Mouse (Mus musculus): ENCODE measurements around the gene Glyctk. TPM values are rescaled to one million over a fixed set of nuclear protein-coding genes. Genes with fewer than 3 reads are reported as not detected.

Gene Glyctk
- total RNA-seq (2021), result 1 to 10 TPM; 1.3 to 1.6 TPM
- long read RNA-seq, experiment 1, result 0 reads
- long read RNA-seq, experiment 2, partial matches to known transcripts, result 0 of 2 reads
- long read RNA-seq, experiment 2, other reads (novel, unspliced or antisense), result 2 of 2 reads

DNA sequence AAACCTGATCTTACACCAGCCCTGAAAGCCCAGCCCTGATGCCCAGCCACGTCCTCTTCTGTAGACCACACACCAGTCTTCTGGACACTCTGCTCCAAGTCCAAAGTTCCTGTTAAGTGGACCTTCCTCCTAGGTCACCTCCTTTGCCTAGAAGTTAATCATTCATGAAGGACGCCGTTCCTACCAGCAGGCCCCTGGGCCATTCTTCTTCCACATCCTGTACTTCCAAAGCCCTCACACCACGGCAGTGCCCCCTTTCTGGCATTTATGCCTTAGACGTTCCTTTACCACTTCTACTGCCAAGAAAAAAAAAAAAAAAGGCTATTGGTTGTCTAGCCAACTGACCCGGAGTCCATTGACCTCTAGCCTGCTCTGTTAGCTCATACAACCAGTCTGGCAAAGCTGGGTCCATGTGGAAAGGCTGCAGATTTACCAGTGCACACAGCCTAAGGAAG lies at the start of gene Glyctk:
Gene Glyctk, minus strand, starts transcription at position 102 of the 455 bp plus-strand sequence.
- intact Hi-C loops (cut with DNase I; ENCODE audit: low total_unique reads), result loop anchor here (10.0 kb wide), 1 partner anchor 117 kb away; no protein-coding TSS in a partner anchor
- no peak for DNase-seq

DNA sequence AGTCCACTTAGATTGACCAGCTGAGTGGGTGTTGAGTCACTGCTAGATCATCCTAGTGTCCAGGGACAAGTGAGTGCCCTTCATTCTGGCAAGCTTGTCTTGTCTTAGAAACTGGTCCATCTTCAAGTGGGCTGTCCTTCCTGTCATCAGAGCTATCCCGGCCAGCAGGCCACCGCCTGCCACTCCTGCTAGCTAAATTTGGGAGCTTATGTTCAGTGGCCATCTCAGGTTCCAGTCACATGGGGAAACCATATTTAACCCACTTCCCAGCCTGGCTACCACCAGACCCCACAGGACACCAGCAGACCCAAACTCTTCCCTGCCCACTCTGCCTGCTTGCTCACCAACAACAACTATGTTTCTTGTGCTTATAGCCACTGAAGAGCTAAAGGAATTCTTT lies 48.6 kb upstream of the Glyctk start:
- intact Hi-C loops (cut with DNase I; ENCODE audit: low total_unique reads), result no loop called here
- DNase-seq, result peak; percentile 58

DNA sequence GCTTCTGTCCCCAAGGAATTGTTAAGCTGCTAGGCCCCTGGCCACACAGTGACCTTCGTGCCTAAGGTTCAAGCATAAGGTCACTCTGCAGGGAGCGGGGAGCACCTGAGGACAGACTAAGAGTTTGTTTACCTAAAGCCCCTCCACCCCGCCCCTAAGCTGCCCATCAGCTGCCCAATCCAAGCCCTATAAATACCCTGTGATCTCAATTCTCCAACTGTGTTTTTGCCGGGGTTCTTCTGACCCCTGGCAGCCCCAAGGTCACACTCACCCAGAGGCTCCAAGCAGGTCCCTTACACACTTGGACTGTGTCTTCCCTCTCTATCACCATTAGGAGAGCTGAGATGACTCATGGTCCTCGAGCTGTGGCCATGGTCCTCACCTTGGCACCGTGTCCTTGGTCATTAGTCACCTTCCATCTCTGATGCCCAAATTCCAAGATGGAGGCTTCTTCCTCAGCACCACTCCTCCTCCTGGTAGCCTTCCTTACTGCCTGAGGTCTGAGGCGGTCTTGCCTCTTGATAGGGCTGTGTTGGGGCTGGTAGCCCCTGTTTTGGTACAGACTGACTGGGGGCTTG lies 47.9 kb upstream of the Glyctk start:
- no peak for DNase-seq
- intact Hi-C loops (cut with DNase I; ENCODE audit: low total_unique reads), result no loop called here

DNA sequence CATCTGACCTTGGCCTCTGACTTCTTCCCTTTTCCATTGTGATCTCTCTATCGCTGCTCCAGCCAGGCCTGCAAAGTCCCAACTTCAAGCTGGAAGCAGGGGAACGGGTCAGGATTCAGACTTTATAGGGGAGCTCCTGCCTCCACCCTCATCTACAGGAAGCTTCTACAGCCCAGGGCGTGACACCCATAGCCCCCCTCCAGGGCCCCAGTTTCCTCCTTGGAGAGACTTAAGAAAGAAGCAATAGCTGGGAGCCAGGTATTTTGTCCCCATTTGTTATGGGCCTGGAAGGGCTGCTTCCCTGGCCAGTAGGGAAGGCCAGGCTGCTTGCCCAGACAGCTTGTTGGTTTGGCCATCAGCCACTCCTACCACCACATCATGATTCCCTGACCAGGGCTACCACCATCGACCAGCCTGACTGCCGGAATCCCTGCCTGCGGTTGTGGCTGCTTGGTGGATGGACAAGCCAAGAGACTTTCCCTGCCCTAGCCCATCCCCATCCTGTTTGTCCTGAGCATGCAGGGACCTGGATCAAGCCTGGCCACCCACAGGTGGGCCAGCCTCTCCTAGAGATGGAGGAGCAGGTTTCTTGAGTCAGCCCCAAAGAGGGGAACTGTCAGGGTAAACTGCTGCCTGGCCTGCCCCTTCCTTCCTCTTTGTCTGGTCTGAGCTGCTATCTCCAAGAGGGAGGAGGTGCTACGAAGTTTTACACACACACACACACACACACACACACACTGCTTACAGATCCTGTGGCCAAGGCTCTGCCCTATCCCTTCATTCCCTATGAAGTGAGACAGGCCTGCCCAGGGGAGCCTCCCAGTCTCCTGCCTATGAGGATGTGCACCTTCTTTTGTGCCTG lies 46.3 kb upstream of the Glyctk start:
- intact Hi-C loops (cut with DNase I; ENCODE audit: low total_unique reads), result no loop called here
- DNase-seq, result peak; percentile 53

DNA sequence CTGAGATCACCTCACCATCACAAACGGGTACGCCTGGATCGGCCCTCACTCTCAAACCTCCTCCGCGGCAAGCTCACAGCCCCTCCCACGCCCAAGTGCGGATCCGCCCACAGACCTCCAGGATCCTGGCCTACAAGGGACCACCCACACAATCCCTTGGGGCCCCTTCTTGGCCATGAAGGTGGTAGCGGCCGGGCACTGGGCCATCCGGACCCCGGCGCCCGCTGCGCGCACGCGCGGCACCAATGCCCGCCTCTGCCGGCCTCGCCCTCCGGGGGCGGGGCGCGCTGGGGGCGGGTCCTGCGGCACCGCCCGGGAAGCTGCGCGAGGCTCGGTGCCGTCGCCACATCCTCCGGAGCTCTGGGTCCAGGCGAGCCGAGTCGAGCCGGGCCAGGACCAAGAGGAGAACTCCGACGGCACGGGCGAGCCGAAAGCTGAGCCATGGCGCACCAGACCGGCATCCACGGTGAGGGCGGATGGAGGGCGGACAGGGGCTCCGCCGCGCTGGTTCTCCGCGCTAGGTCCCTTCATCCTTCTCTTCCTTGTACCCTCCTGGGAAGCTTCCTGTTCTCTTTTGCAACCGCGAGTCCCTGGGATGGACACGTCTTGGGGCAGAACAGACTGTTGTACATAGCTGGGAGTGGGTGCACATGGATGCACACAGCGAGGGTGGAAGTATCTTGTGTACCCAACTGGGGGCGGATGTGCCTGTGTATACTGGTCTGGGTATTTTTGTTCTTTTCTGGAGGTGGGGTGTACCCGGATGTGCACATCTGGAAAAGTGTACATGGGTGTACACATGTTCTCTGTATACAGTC lies 45.1 kb upstream of the Glyctk start, which contains the start of gene Twf2:
Gene Twf2, plus strand, starts transcription at position 290 of the 818 bp plus-strand sequence.
- intact Hi-C loops (cut with DNase I; ENCODE audit: low total_unique reads), result no loop called here
- peak; percentile 90 for DNase-seq

DNA sequence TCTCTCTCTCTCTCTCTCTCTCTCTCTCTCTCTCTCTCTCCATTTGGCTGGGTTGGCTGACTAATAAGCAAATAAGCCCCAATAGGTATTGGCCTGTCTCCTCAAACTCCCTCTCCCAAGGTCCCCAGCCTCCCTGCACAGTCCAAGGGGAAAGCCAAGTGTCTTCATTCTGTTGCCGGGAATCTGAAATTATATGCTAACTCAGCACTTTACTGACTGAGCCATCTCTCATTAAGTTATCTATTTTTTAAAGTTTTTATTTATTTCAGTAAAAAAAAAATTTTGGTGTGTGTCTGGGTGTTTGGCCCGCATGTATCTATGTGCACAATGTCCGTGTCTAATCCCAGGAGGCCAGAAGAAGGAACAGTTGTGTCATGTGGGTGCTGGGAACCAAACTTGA lies 44.0 kb upstream of the Glyctk start:
- intact Hi-C loops (cut with DNase I; ENCODE audit: low total_unique reads), result no loop called here
- no peak for DNase-seq

DNA sequence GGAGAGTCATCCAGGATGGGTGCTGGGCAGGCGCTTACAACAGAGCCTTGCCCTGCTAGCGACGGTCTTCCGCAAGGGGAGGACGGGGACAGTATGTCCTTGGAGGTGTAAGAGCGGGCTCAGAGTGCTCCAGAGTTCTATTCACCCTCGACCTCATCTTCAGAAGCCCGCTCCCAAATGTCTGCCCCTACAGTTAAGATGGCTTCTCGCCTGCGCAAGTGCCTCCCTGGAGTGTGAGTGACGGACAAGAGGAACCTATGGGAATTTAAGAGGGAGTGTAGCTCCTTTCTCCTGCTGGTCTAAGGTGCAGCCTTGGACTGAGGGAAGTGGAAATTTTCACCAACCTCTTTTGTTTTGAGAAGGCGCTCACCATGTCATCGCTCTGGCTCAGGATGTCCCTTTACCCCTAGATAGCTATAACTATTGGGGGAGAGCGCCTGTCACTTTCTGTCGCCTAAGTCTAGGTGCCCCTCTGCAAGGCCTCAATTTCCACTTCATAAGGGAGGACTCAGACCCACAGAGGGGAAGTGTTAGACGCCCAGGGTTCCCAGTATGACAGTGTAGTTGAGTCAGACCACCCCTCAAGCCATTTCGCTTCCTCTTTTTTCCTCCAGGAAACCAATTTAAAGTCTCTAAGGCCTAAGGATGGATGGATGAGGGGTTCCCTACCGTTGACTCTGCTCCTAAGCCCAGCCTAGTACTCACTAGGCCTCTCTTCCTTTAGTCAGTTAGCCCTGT lies 41.8 kb upstream of the Glyctk start, which contains the start of gene Ppm1m:
Gene Ppm1m, minus strand, starts transcription at position 212 of the 738 bp plus-strand sequence.
- DNase-seq, result no peak
- intact Hi-C loops (cut with DNase I; ENCODE audit: low total_unique reads), result no loop called here

DNA sequence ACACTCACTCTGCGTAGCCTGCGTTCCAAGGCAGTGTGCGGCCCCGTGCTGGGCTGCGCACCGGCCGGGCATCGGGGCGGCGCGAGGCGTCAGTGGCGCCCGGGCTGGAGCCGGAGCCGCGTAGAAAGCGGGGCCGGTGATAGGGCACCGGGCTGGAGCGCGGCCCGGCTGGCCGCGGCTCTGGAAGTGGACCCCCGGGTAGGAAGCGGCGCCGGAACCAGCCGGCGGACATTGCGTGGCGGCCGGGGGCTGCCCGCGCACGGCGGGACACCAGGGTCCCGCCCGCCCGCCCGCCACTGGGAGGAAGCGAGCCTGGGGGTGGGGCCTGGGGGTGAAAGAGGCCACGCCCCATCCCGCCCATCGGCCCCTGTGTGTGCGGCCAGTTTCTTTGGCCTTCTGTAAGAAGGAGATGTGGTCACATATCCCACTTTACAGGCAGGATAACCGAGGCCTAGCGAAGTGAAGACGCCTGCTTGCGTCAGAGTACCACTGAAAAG lies 41.1 kb upstream of the Glyctk start:
- intact Hi-C loops (cut with DNase I; ENCODE audit: low total_unique reads), result no loop called here
- DNase-seq, result peak; percentile 81

DNA sequence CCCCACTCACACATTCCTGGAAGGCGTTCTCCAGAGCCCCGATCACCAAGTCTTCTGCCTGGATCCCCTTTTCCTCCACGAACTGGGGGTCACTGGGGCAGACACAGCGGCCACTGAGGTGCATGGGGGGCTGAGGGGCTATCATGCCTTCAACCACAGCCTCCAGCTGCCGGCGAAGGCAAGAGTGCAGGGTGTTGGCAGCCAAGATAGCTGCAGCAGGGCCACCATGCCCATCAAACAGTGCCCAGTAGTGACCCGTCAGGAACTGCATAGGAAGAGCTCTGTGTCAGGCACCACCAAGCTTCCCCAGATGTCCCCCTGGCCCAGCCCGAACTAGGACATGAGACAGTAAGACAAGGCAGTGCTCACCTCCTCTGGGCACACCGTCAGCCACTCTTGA lies 39.8 kb upstream of the Glyctk start:
- intact Hi-C loops (cut with DNase I; ENCODE audit: low total_unique reads), result no loop called here
- no peak for DNase-seq

DNA sequence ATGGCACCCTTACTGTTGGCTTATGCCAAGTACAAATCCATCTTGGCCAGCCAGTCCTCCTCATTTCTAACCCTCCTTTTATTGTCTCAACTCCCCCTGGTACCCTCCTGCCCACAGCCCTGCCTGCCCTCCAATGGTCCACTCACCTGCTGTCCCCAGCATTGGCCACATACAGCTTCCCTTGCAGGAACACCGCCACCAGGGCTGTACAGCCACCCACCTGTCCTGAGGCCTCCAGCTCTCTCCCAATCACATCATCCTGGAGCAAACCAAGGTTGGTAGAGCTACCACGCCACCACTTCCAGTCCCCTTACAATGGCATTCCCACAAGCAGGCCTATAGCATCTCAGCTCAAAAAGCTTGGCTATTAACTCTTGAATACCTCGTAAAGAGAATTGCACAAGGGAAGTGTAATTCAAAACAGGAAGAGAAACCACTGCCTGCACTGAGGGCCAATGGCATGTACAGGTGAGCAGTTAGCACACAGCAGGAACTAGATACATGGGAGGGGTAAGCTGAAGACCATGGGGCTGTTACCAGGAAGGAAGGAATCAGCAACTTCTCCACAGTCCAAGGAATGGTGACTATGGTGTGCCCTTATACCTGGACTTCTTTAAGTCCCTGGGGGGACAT lies 39.3 kb upstream of the Glyctk start:
- DNase-seq, result no peak
- intact Hi-C loops (cut with DNase I; ENCODE audit: low total_unique reads), result no loop called here

DNA sequence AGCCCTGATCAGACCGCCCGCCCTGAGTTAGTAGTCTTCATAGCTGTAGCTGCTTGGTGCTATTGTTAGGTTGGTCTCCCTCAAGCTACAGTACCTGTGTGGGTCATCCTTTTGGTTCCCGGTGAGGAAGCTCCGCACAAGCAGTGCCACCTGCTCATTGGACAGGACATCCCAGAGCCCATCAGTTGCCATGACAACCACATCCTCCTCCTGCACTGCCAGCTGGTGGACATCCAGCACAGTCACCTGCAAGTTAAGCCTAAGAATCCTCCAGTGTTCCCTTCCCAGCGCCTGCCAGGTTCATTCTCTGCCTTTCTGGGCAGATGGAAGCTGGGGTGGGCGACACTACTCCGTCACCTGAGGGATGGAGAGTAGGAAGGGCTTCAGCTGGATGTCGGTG lies 37.8 kb upstream of the Glyctk start:
- DNase-seq, result no peak
- intact Hi-C loops (cut with DNase I; ENCODE audit: low total_unique reads), result no loop called here

DNA sequence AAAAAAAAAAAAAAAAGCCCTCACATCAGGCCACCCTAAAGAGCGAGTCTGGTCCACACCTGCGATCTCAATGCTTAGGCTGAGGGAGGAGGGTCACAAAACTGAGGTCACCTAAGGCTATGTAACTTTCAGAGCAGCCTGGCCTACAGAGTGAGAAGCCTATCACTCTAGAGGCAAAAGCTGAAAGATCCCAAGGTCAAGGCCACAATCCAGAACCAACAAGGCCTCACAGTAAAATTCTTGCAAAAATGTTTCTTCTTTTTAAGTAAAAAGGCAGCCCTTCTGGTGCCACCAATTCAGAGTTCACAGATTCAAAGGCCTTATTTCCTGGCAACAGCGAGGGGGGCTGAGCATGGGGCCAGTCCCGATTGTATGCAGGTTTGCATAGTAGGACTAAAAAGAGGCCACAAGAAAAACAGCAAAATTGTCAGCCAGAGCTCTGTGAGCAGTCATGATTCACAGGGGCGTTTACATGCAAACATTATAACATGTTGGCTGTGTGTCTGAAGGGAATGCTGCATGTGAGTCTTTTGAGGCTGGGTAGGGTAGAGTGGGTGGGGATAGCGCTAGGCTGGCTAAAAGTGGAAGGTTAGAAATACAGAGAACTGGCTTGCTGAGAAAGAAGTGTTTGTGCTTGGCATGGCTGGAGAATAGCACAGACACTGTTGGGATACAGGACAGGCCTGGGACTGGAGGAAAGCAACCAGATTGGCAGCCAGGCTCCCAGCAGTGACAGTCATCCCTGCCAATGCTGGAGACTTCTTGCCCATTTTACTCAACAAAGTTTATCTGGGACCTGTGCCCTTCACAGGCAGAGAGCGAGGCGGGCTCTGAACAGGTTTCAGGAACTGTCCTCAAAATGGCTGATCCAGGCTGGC lies 36.2 kb upstream of the Glyctk start:
- DNase-seq, result no peak
- intact Hi-C loops (cut with DNase I; ENCODE audit: low total_unique reads), result no loop called here

DNA sequence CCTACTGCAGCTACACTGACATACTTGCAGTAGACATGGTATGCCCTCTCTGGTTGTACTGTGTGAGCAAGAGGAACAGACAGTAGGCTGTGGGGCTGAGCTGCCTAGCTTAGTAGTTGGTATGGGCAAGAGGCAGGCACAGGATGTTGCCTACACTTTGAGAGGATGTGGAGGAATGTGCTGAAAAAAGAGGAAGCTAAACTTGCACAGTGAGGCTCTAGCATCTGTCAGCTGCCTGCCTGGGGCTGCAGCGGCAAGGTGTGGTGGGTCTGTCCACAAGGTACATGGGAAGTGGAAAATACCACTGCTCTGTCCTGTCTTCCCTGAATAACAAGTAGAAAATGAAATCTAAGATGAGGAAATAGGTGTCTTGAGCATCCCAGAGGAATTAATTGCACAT lies 35.1 kb upstream of the Glyctk start:
- intact Hi-C loops (cut with DNase I; ENCODE audit: low total_unique reads), result no loop called here
- no peak for DNase-seq

DNA sequence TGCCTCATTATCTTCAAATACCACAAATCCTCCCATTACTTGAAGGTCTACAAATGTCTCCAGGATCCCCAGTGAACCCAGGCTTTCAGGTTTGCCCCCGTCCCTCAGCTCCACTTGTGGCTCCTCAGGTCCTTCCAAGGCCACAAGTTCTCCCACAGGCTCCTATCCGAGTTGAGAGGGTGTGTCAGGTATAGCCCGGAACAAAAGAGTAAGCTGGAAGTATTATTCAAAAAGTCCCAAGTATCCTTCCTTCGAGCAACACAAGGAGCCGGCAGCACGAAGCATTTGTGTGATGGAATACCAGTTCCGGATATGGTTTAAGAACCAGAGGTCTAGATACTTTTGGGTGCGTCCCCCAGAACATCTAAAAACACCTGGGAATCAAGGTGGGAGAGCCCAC lies 34.1 kb upstream of the Glyctk start:
- DNase-seq, result no peak
- intact Hi-C loops (cut with DNase I; ENCODE audit: low total_unique reads), result no loop called here

DNA sequence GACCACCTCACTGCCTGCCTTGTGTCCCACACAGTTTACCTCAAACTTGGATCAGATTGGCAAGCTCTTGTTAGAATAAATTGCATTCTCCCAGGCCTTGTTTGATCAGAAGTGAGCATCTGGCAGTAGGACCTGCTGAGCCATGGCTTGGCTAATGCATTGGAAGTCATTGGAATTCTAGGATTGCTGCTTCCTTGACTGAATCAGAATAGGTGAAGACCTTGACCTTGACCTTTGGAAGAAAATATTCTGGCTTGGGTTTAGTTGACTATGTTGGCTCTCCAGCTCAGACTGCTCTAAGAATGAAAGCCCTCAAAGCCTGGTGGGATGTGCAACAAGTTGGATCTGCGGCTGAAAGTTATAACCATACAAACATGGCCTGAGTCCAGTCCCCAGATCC lies 33.4 kb upstream of the Glyctk start:
- intact Hi-C loops (cut with DNase I; ENCODE audit: low total_unique reads), result no loop called here
- no peak for DNase-seq

DNA sequence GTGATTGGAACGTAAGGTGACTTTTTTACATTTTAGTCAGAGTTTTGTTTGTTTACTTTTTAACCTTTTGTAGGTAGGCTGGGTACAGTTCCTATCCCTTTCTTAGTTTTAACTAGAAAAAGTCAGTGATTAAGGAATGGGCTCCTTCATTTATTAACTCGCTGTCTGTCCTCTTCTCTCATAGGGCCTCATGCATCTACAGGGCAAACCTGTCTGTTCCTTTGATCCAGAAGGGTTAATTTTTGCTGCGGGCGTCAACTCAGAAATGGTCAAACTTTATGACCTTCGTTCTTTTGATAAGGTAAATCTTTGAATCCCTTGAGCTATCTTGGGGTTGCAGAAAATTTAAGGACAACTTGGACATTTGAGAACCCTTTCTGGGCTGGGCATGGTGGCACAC lies 26.1 kb upstream of the Glyctk start:
- intact Hi-C loops (cut with DNase I; ENCODE audit: low total_unique reads), result no loop called here

DNA sequence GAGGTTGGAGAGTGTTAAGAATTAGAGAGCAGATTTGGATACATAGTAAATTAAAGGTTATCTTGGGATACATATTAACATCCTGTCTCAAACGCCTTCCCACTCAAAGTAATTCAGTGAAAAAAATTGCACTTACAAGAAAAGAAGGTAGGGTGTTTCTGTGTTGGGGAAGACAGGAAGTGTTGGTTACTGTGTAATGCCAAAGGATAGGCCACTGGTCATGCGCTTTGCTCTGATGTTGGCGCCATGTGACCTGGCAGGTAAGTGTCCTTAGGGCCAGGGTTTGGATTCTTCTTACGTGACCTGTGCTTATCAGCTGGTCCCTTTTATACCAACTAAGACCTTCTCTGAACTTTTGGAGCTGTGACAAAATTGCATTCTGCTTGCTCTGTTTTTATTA lies 24.2 kb upstream of the Glyctk start:
- intact Hi-C loops (cut with DNase I; ENCODE audit: low total_unique reads), result no loop called here
- no peak for DNase-seq

More for the DNA sequence above, 26.1 kb upstream of the Glyctk start:
- no peak for DNase-seq

DNA sequence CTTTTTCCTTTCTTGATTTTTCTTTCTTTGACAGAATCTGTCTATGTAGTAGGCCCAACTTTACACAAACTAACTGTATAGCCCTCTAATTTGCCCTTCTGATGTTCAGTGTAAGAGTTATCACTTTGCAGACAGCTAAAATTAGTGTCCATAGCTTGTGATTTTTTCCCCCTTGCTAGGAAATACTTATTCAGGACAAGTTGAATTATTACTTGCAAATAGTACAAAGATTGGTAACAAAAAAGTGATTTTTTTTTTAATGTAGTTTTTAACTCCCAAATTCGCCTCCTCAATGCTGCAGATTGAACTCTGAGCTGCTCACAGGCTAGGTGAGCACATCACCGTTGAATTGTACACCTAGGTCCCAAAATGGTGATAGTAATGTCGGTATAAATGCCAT lies 22.0 kb upstream of the Glyctk start:
- DNase-seq, result no peak
- intact Hi-C loops (cut with DNase I; ENCODE audit: low total_unique reads), result no loop called here
